In genomic region chr8:13411597-13411996, GRCm38 (mm10) we compare ENCODE assay signal across 10 mouse cellular contexts. TPM values are rescaled to one million over a fixed set of nuclear protein-coding genes. Genes with fewer than 3 reads are reported as not detected.
DNase-seq lines count a peak whose midpoint lies in the region; ATAC-seq and TF ChIP-seq lines count a peak whose summit lies in the region.
"Had no signal": no experiment of that assay in that cellular context is flagged by ENCODE, and none has a peak within 500 bp of the region (broad histone marks: within the 10 kb centered on the region; RNA-seq: fewer than 3 reads in every experiment).

No protein-coding gene starts in this region.

- TF ChIP-seq CTCF in left cerebral cortex, adult 2 months (IDR thresholded peaks at IDR 0.05), result peak; percentile 93
- peak; percentile 86 for TF ChIP-seq CTCF in stomach, postnatal 0 days (IDR thresholded peaks at IDR 0.05; ENCODE audit: low read depth)

- TF ChIP-seq EP300 in stomach, postnatal 0 days (optimal IDR thresholded peaks at IDR 0.05), result no peak

- H3K4me1 ChIP-seq in intestine, embryonic 14.5 days (replicated peaks; ENCODE audit: control insufficient read depth, insufficient read depth, low read length), result no peaks in the 10 kb centered on the region
- H3K4me1 ChIP-seq in intestine, embryonic 15.5 days (replicated peaks), result no peaks in the 10 kb centered on the region
- H3K4me1 ChIP-seq in hindbrain, embryonic 14.5 days (replicated peaks; ENCODE audit: control insufficient read depth, insufficient read depth, low read length), result no peaks in the 10 kb centered on the region
- no peaks in the 10 kb centered on the region for H3K4me1 ChIP-seq in midbrain, embryonic 16.5 days (ENCODE audit: control insufficient read depth, insufficient read depth, low read length)
- no peaks in the 10 kb centered on the region for H3K4me1 ChIP-seq in stomach, postnatal 0 days (replicated peaks; ENCODE audit: control insufficient read depth, insufficient read depth)
- H3K4me1 ChIP-seq: embryonic facial prominence, embryonic 15.5 days had no signal

- no peak overlapping the region for H3K4me3 ChIP-seq in intestine, embryonic 14.5 days (ENCODE audit: low read depth, low read length)
- H3K4me3 ChIP-seq in intestine, embryonic 15.5 days (replicated peaks), result no peak overlapping the region
- no peak overlapping the region for H3K4me3 ChIP-seq in hindbrain, embryonic 14.5 days (replicated peaks; ENCODE audit: low read length)
- H3K4me3 ChIP-seq in left cerebral cortex, adult 2 months, result no peak overlapping the region
- H3K4me3 ChIP-seq in midbrain, embryonic 16.5 days (ENCODE audit: low read depth, low read length), result no peak overlapping the region
- no peak overlapping the region for H3K4me3 ChIP-seq in stomach, postnatal 0 days (ENCODE audit: low read depth, low read length)
- H3K4me3 ChIP-seq: embryonic facial prominence, embryonic 15.5 days had no signal

- no peaks in the 10 kb centered on the region for H3K36me3 ChIP-seq in intestine, embryonic 14.5 days (ENCODE audit: control insufficient read depth, insufficient read depth, low read length)
- no peaks in the 10 kb centered on the region for H3K36me3 ChIP-seq in intestine, embryonic 15.5 days
- no peaks in the 10 kb centered on the region for H3K36me3 ChIP-seq in hindbrain, embryonic 14.5 days (replicated peaks; ENCODE audit: control insufficient read depth, insufficient read depth)
- no peaks in the 10 kb centered on the region for H3K36me3 ChIP-seq in midbrain, embryonic 16.5 days (ENCODE audit: control insufficient read depth, insufficient read depth, low read length)
- no peaks in the 10 kb centered on the region for H3K36me3 ChIP-seq in stomach, postnatal 0 days (ENCODE audit: control insufficient read depth, insufficient read depth, low read length)
- H3K36me3 ChIP-seq: embryonic facial prominence, embryonic 15.5 days had no signal

- H3K9ac ChIP-seq in intestine, embryonic 14.5 days (ENCODE audit: low read length), result no peak overlapping the region
- no peak overlapping the region for H3K9ac ChIP-seq in intestine, embryonic 15.5 days
- no peak overlapping the region for H3K9ac ChIP-seq in hindbrain, embryonic 14.5 days
- H3K9ac ChIP-seq in midbrain, embryonic 16.5 days (ENCODE audit: low read depth, low read length), result no peak overlapping the region
- H3K9ac ChIP-seq in stomach, postnatal 0 days (ENCODE audit: low read length), result no peak overlapping the region
- H3K9ac ChIP-seq: embryonic facial prominence, embryonic 15.5 days had no signal

- no peaks in the 10 kb centered on the region for H3K9me3 ChIP-seq in intestine, embryonic 14.5 days (ENCODE audit: control insufficient read depth, low read length)
- H3K9me3 ChIP-seq in intestine, embryonic 15.5 days, result no peaks in the 10 kb centered on the region
- H3K9me3 ChIP-seq in hindbrain, embryonic 14.5 days (ENCODE audit: control insufficient read depth, low read length), result no peaks in the 10 kb centered on the region
- H3K9me3 ChIP-seq in midbrain, embryonic 16.5 days (replicated peaks; ENCODE audit: control insufficient read depth, low read length, poor library complexity, severe bottlenecking), result no peaks in the 10 kb centered on the region
- no peaks in the 10 kb centered on the region for H3K9me3 ChIP-seq in stomach, postnatal 0 days (ENCODE audit: control insufficient read depth, low read length)
- H3K9me3 ChIP-seq: embryonic facial prominence, embryonic 15.5 days had no signal

- no peak overlapping the region for H3K27ac ChIP-seq in intestine, embryonic 14.5 days (ENCODE audit: low read depth)
- H3K27ac ChIP-seq in intestine, embryonic 15.5 days, result no peak overlapping the region
- no peak overlapping the region for H3K27ac ChIP-seq in hindbrain, embryonic 14.5 days
- H3K27ac ChIP-seq in left cerebral cortex, adult 2 months, result no peak overlapping the region
- H3K27ac ChIP-seq in midbrain, embryonic 16.5 days (ENCODE audit: low read length), result no peak overlapping the region
- no peak overlapping the region for H3K27ac ChIP-seq in stomach, postnatal 0 days (replicated peaks)
- H3K27ac ChIP-seq: embryonic facial prominence, embryonic 15.5 days had no signal

- H3K27me3 ChIP-seq in intestine, embryonic 14.5 days (replicated peaks; ENCODE audit: control insufficient read depth, insufficient read depth, low read length), result no peaks in the 10 kb centered on the region
- no peaks in the 10 kb centered on the region for H3K27me3 ChIP-seq in intestine, embryonic 15.5 days (replicated peaks)
- no peaks in the 10 kb centered on the region for H3K27me3 ChIP-seq in hindbrain, embryonic 14.5 days (ENCODE audit: control insufficient read depth, insufficient read depth, low read length)
- no peaks in the 10 kb centered on the region for H3K27me3 ChIP-seq in midbrain, embryonic 16.5 days (ENCODE audit: control insufficient read depth, insufficient read depth, low read depth, low read length)
- H3K27me3 ChIP-seq in stomach, postnatal 0 days (ENCODE audit: control insufficient read depth, insufficient read depth, low read length), result no peaks in the 10 kb centered on the region

- intact Hi-C loops in left cerebral cortex, adult 2 months (cut with DNase I), result no loop called here

- WGBS in intestine, embryonic 14.5 days, result 28% methylated on average over 6 of the region's 6 CpGs
- 22% methylated on average over 6 of the region's 6 CpGs for WGBS in intestine, embryonic 15.5 days
- WGBS in hindbrain, embryonic 14.5 days, result 30% methylated on average over 6 of the region's 6 CpGs
- WGBS in midbrain, embryonic 16.5 days, result 32% methylated on average over 6 of the region's 6 CpGs
- 20% methylated on average over 6 of the region's 6 CpGs for WGBS in stomach, postnatal 0 days

- no peak for ATAC-seq in intestine, embryonic 14.5 days (replicated peaks; ENCODE audit: low FRiP score, low TSS enrichment, low read depth)
- no peak for ATAC-seq in intestine, embryonic 15.5 days
- ATAC-seq in hindbrain, embryonic 14.5 days (ENCODE audit: low FRiP score), result no peak
- 0 out of 2 replicates have a peak, but pooled peaks have one; percentile 58 for ATAC-seq in midbrain, embryonic 16.5 days
- ATAC-seq in stomach, postnatal 0 days (ENCODE audit: low FRiP score, low TSS enrichment), result peak; percentile 63; the same call in 1 of the 2 replicates

- H3K4me2 ChIP-seq in intestine, embryonic 14.5 days (ENCODE audit: low read length), result no peak overlapping the region
- H3K4me2 ChIP-seq in intestine, embryonic 15.5 days (replicated peaks), result no peak overlapping the region
- no peak overlapping the region for H3K4me2 ChIP-seq in hindbrain, embryonic 14.5 days (replicated peaks)
- H3K4me2 ChIP-seq in midbrain, embryonic 16.5 days (ENCODE audit: low read length), result no peak overlapping the region
- no peak overlapping the region for H3K4me2 ChIP-seq in stomach, postnatal 0 days (replicated peaks; ENCODE audit: low read depth)
- H3K4me2 ChIP-seq: embryonic facial prominence, embryonic 15.5 days had no signal

- peak; percentile 81 for DNase-seq in intestine, embryonic 14.5 days (ENCODE audit: low spot score)
- peak; percentile 81 for DNase-seq in adrenal gland, postnatal 10 days
- DNase-seq in embryo, embryonic 9.5 days (ENCODE audit: extremely low spot score), result peak; percentile 67
- DNase-seq in hindbrain, embryonic 14.5 days (ENCODE audit: low spot score), result peak; percentile 77
- DNase-seq in left cerebral cortex, adult 2 months (ENCODE audit: extremely low spot score in 1 of 2, low spot score in 2 of 2), result peak; percentile 60 to 74
- DNase-seq in stomach, postnatal 0 days (ENCODE audit: low spot score), result peak; percentile 71

RNA-seq across cellular contexts. Expression of gene Grk1, which starts 6.7 kb away (rescaled TPM):
- polyA plus RNA-seq in intestine, embryonic 14.5 days (2014; fragmentation: Nextera tagmentation; extraction: Ambion mirVana), result not detected in 2 replicates
- not detected in 2 replicates for polyA plus RNA-seq in intestine, embryonic 15.5 days (2015; fragmentation: Nextera tagmentation; extraction: Ambion mirVana)
- under 1 TPM in 1 of 2 experiments, not detected in 1; 0.03 TPM for total RNA-seq in adrenal gland, postnatal 10 days (2021)
- not detected in 2 replicates for polyA plus RNA-seq in hindbrain, embryonic 14.5 days (2014; fragmentation: Nextera tagmentation; extraction: Ambion mirVana)
- not detected for total RNA-seq in left cerebral cortex, adult 2 months (2021)
- polyA plus RNA-seq in midbrain, embryonic 16.5 days (2015; fragmentation: Nextera tagmentation; extraction: Ambion mirVana), result not detected in 2 replicates
- 0.02 TPM in 1 of 2 replicates, not detected in the other for polyA plus RNA-seq in stomach, postnatal 0 days (2015; fragmentation: Nextera tagmentation; extraction: Ambion mirVana)
- total RNA-seq: neutrophil, adult 5-6 weeks had no signal

RNA-seq across cellular contexts. Expression of gene Atp4b, which starts 15.0 kb away (rescaled TPM):
- not detected in 2 replicates for polyA plus RNA-seq in intestine, embryonic 14.5 days (2014; fragmentation: Nextera tagmentation; extraction: Ambion mirVana)
- polyA plus RNA-seq in intestine, embryonic 15.5 days (2015; fragmentation: Nextera tagmentation; extraction: Ambion mirVana), result not detected in 2 replicates
- not detected for total RNA-seq in adrenal gland, postnatal 10 days (2021)
- not detected in 2 replicates for polyA plus RNA-seq in hindbrain, embryonic 14.5 days (2014; fragmentation: Nextera tagmentation; extraction: Ambion mirVana)
- total RNA-seq in left cerebral cortex, adult 2 months (2021), result not detected
- polyA plus RNA-seq in midbrain, embryonic 16.5 days (2015; fragmentation: Nextera tagmentation; extraction: Ambion mirVana), result not detected in 2 replicates
- polyA plus RNA-seq in stomach, postnatal 0 days (2015; fragmentation: Nextera tagmentation; extraction: Ambion mirVana), result 776 and 950 TPM in 2 replicates
- total RNA-seq: neutrophil, adult 5-6 weeks had no signal
- polyA plus RNA-seq: embryonic facial prominence, embryonic 15.5 days had no signal

RNA-seq across cellular contexts. Expression of gene Tmem255b, which starts 23.4 kb away (rescaled TPM):
- polyA plus RNA-seq in intestine, embryonic 14.5 days (2014; fragmentation: Nextera tagmentation; extraction: Ambion mirVana), result 1.9 and 2.1 TPM in 2 replicates
- 2.2 and 2.7 TPM in 2 replicates for polyA plus RNA-seq in intestine, embryonic 15.5 days (2015; fragmentation: Nextera tagmentation; extraction: Ambion mirVana)
- 1 to 10 TPM; 3.4 to 5.3 TPM for total RNA-seq in adrenal gland, postnatal 10 days (2021)
- polyA plus RNA-seq in hindbrain, embryonic 14.5 days (2014; fragmentation: Nextera tagmentation; extraction: Ambion mirVana), result 0.75 and 1.5 TPM in 2 replicates
- 1 to 10 TPM; 3.6 to 5.9 TPM for total RNA-seq in left cerebral cortex, adult 2 months (2021)
- 0.32 and 1.0 TPM in 2 replicates for polyA plus RNA-seq in midbrain, embryonic 16.5 days (2015; fragmentation: Nextera tagmentation; extraction: Ambion mirVana)
- 5.5 and 6.3 TPM in 2 replicates for polyA plus RNA-seq in stomach, postnatal 0 days (2015; fragmentation: Nextera tagmentation; extraction: Ambion mirVana)
- total RNA-seq: neutrophil, adult 5-6 weeks had no signal

Comparison
In these comparisons a context has a peak if more than half of its experiments do, and no peak if none do; other contexts are left out.
1. ATAC-seq: peak in midbrain, embryonic 16.5 days (single experiment) and stomach, postnatal 0 days (single experiment); none in intestine, embryonic 14.5 days (single experiment), intestine, embryonic 15.5 days (single experiment) and hindbrain, embryonic 14.5 days (single experiment).
2. RNA of gene Atp4b, which starts 15.0 kb away (polyA plus RNA-seq): 776 to 950 TPM in stomach, postnatal 0 days; not detected in intestine, embryonic 15.5 days, not detected in midbrain, embryonic 16.5 days, not detected in intestine, embryonic 14.5 days and not detected in hindbrain, embryonic 14.5 days; every median in the first group is over 100 times any median in the second.
3. Peak in every context shown above with its lines, with median percentiles within 50 percentile points of each other: DNase-seq.